Mouse (Mus musculus): ENCODE measurements at regions not wholly inside any gene's neighbourhood (a gene's known extent, or its start where the extent isn't known, plus 50 kb on each side); places are given as distances from the start of the nearest gene placed in this dataset.

DNA sequence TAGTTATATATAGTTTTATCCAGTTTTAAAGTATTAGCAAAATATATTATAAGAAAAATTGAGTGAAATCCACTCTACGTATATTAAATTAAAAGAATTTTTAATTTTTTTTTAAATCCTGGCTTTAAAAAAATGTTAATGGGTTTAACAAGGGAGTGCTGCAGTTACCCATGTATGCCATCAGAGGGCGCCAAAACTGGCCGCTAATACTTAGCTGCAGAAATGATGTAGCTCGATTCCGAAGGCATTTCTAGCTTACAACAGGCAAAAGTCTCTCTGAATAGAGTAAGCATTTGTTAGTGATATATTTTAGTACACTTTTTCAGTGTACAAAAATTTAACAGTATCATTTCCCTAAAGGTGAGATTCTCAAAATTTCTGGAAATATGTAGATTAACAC, 73.1 kb downstream of the Olfr444 start:
- DNase-seq (ENCODE audit: low read depth): peak; percentile 16

Data from c-Kit-positive CD71-negative TER-119-negative erythroid progenitor cells, embryonic 14.5 days (primary cell).